Mouse (Mus musculus): ENCODE results near the gene Sympk.

Sympk gene

DNA sequence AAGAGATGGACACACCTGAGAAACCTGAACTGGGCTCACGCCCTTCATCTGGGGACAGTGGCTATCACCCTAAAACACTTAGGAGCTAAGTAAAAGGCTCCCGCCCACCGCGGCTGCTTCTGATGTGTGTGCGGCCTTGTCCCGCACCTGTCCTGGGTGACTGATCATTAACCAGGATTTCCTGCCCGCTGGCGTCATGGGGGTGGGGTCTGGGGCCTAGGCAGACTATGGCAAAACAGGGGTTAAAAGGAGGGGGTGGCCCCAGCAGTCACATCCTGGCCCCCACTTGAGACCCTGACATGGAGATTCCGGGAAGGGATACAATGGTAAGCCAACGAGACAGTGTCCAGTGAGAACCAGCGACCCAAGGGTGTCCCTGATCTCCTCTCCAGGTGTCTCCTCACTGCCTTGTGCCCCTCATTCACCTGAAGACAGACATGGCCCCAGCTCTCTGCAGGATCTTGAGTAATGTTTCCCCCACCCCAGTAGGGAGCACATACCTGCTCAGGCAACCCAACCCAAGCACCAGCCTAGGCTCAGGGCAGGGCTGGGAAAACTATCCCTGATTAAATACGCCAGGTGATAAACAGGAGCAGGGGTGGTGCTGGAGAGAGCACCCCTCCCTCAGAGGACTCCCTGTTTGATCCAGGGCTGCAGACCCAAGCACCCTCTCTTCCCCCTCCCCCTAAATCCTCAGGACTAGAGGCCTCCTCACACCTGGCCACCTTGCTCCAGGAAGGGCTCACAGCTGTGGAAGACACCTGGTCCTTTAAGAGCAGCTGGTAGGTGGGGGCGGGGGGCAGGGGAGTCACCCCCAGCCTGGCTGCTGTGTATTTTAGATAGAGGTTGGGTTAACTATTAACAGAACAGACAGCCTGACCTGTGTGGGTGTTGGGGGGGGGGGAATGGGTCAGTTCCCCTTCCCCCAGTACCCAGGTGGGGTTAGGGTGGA is 16.9 kb upstream of the Sympk start:
- DNase-seq = peak in 1 of 2 experiments; percentile 24

DNA sequence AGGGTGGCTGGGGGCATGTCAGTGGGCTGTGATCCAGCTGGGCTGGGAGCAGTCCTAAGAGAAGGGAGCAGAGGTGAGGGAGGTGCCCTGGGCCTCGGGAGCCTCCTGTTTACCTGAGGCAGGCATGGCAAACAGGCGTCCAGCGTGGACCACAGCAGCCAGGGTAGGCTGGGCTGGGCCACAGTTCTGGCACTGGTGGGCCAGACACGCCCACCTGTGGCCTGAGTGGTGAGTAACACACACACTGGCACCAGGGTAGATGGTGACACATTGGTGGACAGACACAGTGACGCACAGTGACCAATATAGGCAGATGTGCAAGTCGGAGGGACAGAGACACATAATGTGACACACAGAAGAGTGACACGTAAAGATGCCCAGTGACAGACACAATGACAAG is 13.6 kb upstream of the Sympk start:
- no peak for DNase-seq

DNA sequence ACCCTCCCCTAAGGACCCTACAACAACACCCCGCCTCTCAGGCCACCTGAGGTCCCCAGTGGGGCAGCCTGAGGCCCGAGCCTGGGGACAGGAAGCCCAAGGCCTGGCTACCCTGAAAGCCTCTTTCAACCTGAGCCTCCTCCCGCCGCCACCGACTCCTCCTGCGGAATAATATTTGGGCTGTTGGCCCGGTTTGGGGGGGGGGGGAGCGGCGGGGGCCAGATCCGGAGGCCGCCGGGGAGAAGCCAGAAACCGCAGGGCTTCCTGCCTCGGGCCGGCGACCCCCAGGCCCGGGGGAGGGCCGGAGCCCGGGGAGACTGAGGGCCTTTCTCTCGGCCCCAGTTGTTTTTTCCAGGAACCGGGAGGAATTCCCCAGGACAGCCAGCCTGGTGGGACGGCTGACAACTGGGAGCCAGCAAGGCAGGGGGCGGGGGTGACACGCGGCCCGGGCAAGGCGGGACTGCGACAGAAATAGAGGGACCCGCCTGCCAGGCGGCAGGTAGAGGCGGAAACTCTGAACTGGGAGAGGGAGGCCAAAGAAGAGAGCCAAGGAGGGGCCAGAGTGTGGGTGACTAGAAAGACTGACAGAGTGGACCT is 12.1 kb upstream of the Sympk start:
- peak in 1 of 2 experiments; percentile 45 for DNase-seq

DNA sequence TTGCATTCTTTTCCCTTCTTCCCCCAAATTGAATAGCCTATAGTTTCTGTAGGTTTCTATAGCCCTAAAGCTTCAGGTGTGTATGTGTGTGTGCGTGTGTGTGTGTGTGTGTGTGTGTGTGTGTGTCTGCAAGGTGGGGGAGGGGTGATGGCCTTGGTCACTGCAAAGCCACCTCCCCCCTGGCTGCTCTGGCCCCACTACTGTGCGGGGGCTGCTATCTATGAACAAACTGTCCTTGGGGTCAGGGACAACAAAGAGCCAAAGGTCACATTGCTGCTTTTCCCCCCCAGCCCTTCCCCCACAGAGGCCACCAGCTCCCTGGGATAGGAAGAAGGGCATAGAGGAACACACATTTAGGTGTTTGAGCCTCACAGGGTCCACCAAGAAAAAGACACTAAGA is 11.3 kb upstream of the Sympk start:
- DNase-seq = no peak

DNA sequence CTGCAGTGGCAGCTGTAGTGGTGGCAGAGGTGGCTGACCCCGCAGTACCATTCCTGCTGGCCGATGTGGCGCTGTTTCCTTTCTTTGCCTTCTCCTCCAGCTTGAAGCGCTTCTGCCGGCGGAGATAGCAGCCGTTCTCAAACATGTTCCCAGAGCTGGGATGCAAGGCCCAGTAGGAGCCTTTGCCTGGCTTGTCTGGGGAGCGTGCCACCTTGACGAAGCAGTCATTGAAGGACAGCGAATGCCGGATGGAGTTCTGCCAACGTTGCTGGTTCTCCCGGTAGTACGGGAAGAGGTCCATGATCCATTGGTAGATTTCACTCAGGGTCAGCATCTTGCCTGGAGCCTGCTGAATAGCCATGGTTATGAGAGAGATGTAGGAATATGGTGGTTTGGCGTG is 9.7 kb upstream of the Sympk start:
- no peak for DNase-seq

DNA sequence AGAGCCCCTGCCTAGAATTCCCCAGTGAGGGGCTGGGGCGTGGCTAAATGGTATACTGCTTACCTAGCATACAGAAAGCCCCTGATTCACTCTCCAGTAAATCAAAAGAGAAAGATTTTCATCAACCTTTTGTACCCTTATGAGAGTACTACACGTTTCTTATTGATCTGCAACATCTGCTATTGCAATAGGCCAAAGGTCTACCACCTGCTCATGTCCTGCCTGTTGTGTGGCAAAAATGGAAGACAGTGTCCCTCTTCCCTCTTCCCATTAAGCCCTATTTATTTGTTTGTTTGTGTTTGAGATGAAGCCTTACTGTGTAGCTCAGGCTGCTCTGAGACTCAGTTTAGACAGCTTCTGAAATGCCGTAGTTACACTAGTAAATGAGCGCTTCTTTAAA is 8.1 kb upstream of the Sympk start:
- no peak for DNase-seq

DNA sequence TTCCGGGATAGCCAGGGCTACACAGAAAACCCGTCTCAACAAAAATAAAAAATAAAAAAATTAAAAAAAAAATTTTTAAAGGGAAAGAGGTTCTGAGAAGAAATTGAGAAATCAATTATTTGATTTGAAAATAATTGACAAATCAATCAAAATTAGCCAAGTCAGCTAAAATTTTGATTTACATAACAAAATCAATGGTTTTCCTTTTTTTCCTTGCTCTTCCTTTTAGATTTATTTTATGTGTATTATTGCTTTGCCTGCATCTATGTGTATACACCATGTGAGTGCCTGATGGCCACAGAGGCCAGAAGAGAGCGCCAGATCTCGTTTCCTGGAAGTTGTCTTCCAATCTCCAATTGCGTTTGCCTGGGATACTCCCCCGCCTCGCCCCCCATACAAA is 6.3 kb upstream of the Sympk start:
- DNase-seq = no peak

DNA sequence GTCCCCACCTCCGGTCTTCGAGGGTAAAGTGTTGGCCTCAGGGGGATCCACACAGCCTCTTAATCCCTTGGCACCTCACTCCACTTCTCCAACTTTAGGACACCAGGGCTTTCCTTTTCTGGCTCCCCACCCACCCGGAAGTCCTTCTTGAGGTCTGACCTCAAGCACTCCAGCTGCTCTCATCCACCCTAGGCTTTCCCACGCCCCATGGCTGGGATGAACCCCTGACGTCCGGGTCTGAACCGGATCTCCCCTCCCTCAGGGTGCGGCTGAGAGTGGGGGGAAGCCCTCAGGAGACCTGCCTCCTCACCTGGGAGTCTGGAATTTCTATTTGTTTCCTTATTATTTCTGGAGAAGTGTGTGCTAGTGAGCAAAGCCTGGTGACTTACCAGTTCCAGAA is 3.1 kb upstream of the Sympk start:
- no peak for DNase-seq

DNA sequence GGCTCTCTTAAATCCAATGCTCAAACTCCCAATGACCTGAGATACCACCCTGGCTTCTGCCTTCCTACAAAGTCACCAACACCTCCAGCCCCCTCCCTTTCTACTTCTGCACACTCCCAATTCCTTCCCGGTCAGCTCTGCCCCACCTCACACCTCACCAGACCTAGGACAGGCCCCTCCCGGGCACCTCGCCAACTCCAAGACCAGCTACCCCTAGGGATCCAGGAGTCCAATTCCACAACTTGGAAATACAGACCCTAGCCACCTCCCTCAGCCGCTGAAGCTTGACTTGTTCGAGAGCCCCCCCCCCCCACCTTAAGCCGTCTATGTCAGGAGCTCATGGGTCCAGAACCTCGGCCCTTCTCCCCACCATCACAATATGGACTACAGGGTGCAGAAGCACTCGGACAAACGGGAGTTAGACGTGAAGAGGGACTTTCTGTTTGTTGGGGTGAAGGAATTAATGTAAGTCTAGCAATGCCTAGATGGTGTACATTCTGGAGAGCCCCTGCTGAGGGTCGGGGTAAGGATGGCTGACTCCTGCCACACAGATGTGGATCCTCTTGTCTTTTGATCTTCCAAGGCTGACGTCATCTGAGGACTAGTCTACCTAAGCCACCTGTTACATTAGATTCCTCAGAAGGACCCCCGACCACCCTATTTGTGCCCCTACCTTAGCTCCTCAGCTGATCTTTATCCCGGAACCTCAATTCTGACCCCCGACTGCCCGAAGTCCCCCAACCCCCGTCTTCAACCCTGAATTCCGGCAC is 1.8 kb upstream of the Sympk start:
- peak in 1 of 2 experiments; percentile 40 for DNase-seq

DNA sequence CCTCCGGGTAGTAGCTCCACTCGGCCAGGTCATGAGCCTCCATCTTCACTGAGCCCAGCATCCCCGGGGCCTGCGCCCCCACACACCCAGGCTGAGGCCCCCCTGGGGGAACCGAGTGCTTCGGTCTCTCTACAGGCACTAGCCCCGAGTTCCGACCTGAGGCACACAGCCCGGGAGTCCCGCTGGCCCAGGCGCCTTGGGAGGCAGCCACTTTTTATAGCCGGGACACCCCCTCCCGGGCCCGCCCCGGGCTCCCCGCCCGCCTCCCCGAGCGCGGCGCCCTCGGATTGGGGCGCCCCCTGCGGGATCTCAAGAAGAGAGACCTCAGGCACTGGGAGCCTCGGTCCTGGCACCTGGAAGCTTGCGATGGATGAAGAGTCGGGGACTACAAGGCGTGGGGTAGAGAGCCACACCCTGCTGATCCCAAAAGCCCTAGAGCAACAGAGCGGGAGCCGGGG is 791 bp upstream of the Sympk start, which contains the start of gene Foxa3:
Gene Foxa3, minus strand, starts transcription at position 182 of the 458 bp plus-strand sequence.
- DNase-seq = peak; percentile 53 to 59

DNA sequence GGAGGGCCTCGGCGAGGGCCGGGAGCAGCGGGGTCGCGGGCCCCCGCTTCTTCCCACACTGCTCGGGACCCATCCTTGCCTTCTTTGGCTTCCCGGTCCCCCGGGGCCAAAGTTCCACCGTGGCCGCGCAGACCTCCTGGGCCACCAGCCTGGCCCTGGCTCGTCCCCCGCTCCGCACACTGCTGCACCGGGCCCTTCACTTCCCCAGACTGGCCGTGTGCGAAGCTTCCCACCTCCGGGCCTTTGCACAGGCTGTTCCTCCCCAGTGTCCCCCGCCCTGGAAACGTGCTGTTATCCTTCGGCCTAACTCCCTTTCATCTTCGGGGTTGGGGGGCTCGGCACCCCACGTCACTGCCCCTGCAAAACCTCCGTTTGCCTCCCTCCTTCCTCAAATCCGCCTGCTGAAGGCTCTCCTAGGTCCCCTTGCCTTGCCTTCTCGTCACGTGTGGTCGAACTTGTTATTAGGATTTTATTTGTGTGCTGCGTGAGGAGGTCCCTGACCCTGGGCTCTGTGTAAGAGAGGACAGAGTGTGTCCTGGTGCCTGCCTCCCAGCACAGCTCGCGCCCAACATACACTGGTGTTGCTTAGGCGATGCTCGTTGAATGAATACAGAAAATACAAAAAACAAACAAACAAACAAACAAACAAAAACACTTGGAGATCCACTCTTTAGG is 541 bp downstream of the Sympk start:
- no peak for DNase-seq

DNA sequence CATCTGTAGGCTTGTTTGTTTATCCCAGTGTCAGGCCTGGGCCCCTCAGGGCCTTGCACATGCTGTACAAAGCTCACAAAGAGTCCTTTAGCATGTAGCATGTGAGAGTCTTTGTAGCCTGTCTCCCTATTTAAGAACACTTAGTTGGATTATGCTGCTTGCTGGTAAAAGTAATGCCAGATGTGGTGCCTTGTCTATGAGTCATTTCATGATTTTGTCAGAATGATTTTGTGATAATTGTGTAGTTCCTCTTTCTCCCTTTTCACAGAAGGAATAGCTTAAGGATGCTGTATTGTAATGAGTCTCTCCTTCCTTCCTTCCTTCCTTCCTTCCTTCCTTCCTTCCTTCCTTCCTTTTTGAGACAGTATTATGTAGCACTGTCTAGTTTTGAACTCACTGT is 3.9 kb downstream of the Sympk start:
- no peak for DNase-seq

DNA sequence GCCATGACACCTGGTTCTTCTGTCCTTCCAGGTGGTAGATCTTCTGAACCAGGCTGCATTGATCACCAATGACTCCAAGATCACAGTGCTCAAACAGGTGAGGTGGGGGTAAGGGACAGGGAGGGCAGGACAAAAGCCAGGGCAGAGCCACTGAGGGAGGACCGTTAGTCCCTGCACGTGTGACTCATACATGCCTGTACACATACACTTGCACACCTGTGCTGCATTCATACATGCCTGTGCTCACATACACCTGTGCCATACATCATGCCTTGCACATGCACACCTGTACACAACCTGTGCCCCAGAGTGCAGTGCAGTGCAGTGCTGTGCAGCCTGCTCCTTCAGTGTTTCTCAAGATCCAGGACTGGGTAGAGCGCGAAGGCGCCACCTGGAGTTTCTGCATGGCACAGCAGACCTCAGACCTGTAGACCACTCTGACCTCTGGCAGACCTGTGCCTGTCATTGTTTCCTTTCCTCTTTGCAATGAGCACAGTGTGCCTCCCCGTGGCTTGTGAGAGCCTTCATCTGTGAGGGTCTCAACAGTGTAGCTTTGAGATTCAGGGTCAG is 5.0 kb downstream of the Sympk start:
- peak; percentile 73 to 79 for DNase-seq

DNA sequence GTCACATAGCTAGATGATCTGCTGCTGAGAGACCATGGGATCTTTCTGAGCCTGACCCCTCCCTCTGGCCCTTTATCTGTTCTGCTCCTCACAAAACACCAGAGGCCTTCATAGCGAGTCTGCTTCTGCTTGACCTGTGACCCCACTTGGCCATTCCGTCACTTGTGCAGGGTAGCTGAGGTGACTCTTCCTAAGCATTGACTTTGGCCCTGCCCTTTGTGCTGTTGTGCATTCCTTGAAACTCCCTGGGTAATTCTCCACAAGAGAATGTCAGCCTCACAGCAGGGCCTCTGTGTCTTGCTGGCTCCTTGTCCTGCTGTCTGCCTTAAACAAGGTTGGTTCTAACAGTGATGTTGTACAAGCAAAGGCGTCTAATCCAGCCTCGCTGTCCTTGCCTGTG is 7.5 kb downstream of the Sympk start:
- no peak for DNase-seq

DNA sequence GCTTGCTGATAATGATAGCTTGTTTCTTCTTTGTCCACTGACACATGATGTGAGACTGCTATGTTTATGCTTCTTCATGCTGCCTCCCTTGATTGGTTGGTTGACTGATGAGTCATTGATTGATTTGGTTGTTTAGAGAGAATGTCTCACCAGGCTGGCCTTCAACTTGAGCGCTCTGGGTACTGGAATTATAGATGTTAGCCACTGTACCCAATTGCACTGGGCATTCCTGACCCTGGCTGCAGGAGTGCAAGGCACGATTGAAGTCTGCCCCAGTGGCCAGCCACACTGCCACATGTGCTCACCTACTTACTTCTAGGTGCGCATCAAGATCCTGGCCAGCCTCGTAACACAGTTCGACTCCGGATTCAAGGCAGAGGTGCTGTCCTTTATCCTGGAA is 20.4 kb downstream of the Sympk start:
- no peak for DNase-seq

DNA sequence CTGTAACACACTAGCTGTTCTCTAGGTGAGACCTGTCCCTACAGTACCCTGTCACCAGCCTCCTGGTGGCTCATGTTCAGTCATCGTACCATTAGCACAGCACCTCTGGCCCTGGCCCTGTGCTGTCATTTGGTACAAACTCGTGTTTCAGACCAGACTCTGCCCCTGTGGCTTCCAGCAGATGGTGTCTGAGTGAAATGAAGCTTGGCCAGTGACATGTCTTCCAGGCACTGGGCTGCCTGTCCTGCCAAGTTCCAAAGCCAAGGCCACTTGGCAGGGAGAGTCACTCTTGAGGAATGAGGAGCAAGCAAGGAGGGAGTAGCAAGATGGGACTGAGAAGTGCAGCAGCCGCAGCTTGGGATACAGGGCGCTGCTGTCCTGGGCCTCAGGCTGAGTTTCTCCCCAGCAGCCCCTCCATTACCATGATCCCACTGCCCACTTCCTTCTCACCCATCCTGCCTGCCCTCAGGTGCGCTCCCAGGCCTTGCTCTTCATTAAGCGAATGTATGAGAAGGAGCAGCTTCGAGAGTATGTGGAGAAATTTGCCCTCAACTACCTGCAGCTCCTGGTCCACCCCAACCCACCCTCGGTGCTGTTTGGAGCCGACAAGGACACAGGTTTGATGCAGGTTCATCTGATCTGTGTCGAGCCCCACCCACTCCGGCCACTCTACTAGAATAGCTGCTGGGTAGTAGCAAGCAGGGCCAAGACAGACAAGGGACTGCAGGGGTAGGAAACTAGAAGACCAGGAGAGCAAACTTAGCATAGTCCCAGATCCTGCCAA is 22.3 kb downstream of the Sympk start:
- peak; percentile 91 to 93 for DNase-seq

DNA sequence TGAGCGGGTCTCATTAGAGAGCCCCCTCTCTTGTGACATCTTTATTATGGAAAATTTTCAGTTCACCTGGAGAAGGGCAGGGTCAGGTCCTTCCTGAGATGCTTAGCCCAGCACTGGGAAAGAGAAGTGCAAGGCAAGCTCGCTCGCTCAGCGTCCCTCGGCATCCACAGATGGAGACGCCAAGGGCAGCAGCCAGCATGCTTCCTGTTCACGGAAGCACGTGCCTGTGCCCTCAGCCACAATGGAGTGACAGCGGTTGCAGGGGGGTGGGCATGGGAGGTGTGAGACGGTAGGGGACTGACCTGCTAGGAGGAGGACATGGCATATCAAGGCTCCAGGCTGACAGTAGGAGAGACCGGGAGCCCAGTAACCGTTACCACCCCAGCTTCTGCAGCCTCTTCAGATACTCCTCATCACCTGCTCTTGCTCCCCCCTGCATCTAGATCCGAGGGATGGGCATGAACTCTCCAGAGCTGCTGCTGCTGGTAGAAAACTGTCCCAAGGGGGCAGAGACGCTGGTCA is 23.9 kb downstream of the Sympk start:
- DNase-seq = peak in 1 of 2 experiments; percentile 20

DNA sequence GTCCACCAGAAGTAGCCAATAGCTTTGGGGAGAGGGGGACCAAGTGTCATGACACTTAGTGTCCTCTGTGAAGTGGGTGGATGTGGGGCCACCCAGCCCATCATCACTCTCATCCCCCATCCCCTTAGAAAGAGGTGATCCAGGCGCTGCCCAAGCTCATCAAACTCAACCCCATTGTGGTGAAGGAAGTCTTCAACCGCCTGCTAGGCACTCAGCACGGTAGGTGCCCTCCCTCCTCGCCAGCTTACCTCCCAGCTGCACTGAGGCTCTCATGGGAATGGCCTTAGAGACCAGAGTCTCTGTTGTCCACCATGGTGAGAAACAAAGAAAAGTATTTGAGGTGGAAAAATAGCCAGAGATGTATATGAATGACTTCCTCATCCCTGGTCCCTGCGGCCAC is 25.1 kb downstream of the Sympk start:
- DNase-seq = no peak

DNA sequence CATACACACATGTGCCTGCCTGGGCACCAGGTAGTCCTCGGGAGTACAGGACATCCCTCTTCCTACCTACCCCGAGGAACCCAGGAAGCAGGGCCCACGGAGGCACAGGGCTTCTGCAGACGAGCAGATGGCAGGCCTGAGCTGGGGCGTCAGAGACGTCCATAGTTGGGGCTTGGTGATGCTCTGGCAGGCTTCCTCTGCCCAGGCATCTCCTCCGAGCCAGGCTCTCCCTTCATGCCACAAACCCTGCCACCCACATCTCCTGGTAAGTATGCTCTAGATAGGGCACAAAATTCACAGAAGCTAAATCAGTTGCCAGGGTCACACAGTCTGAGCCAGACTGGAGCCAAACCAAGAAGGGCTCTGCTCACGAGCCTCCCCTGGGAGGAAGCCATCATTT is 26.0 kb downstream of the Sympk start:
- DNase-seq = peak; percentile 52 to 62

DNA sequence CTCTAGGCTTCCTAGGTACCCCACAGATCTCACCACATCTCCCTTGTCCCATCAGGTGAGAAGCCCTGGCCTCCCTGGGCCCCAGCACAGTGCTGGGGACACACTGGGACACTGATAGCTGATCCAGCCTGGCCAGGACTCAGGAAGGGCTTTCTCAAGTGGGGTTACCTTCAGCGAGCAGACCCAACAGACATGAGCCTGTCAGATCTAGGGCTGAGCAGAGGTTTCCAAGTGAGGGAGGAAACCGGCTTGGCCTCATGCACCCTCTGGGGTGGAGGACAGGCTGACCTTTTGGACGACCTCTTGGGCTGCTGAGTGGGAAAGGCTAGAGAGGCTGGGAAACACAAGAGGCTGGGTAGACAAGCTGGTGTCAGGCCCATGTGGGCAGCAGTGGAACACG is 27.0 kb downstream of the Sympk start:
- DNase-seq = no peak

Data from cerebellum, postnatal 10 days (tissue).